Mouse (Mus musculus) liver, embryonic 14.5 days (tissue): Measurements from ENCODE around the gene Pigk. TPM values are rescaled to one million over a fixed set of nuclear protein-coding genes. Genes with fewer than 3 reads are reported as not detected.
"Not testable (repeated sequence)": the region's sequence is repeated elsewhere in the genome, so short reads cannot be mapped to it uniquely, and the experiment has no call there.

Source experiments
- ATAC-seq: fragments of 200-750 bp; cut with Nextera tagmentation; 2 replicates; pipeline ENCODE4 v1.8.0; 2017; ENCODE audit warnings: moderate number of reproducible peaks, mild to moderate bottlenecking, moderate library complexity; ENCODE audit not compliant: insufficient read depth
- DNase-seq, 3 experiments: peaks; one replicate each; pipeline ENCODE4 v3.0.0-alpha.2; 2012 to 2013; ENCODE audit warnings: low read depth in 3 of 3, low spot score in 3 of 3
- H3K27ac ChIP-seq: fragments of 300-500 bp; sonication (generic); 2 replicates; pipeline ENCODE4 v1.5.1; 2014; ENCODE audit warnings: moderate library complexity, mild to moderate bottlenecking, control low read depth, inconsistent platforms
- H3K27me3 ChIP-seq: fragments of 300-500 bp; sonication (generic); 2 replicates; pipeline ENCODE4 v1.6.1; 2014; ENCODE audit warnings: mild to moderate bottlenecking, low read length, moderate library complexity; ENCODE audit not compliant: control insufficient read depth, insufficient read depth
- H3K36me3 ChIP-seq: fragments of 300-500 bp; sonication (generic); replicated peaks from 2 replicates; pipeline ENCODE4 v1.6.1; 2014; ENCODE audit warnings: low read depth; ENCODE audit not compliant: control insufficient read depth, insufficient read depth
- H3K4me1 ChIP-seq, 2 experiments: fragments of 200-500 bp in 1 of 2; fragments of 300-500 bp in 1 of 2; sonication (generic) in 1 of 2; replicated peaks; 2 replicates each; pipeline ENCODE4 v1.6.1; 2012 to 2014; ENCODE audit warnings: antibody characterized with exemption in 1 of 2, inconsistent platforms in 1 of 2, low read length in 1 of 2; ENCODE audit not compliant: control insufficient read depth in 2 of 2, insufficient read depth in 2 of 2
- H3K4me2 ChIP-seq: fragments of 300-500 bp; sonication (generic); 2 replicates; pipeline ENCODE4 v1.6.1; 2014; ENCODE audit warnings: low read depth, mild to moderate bottlenecking, control low read depth, moderate library complexity
- H3K4me3 ChIP-seq, 2 experiments: fragments of 200-500 bp in 1 of 2; fragments of 300-500 bp in 1 of 2; sonication (generic) in 1 of 2; 2 replicates each; pipeline ENCODE4 v1.5.1; 2012 to 2014; ENCODE audit warnings: low read depth in 2 of 2, low read length in 2 of 2, mild to moderate bottlenecking in 2 of 2, control low read depth in 1 of 2, inconsistent platforms in 1 of 2, moderate library complexity in 1 of 2; ENCODE audit not compliant: insufficient read depth in 1 of 2
- H3K9ac ChIP-seq: fragments of 300-500 bp; sonication (generic); replicated peaks from 2 replicates; pipeline ENCODE4 v1.6.1; 2014; ENCODE audit warnings: mild to moderate bottlenecking, control low read depth, moderate library complexity
- H3K9me3 ChIP-seq: fragments of 300-500 bp; sonication (generic); 2 replicates; pipeline ENCODE4 v1.6.1; 2016; ENCODE audit warnings: low read length, mixed read lengths; ENCODE audit not compliant: control insufficient read depth
- CTCF ChIP-seq: IDR thresholded peaks from 2 replicates; pipeline ENCODE4 v1.5.1; 2016; ENCODE audit warnings: antibody characterized with exemption, low read depth, control low read depth
- EP300 ChIP-seq: IDR thresholded peaks from 2 replicates; pipeline ENCODE4 v1.6.1; 2016; ENCODE audit warnings: antibody characterized with exemption, low read depth
- WGBS: fragments of 180-500 bp; shearing (Covaris S2); extraction: QIAGEN DNeasy Blood & Tissue Kit; methylation state at CpG from one replicate; pipeline ENCODE4 v1.1.7; 2014; ENCODE audit not compliant: insufficient replicate concordance; 5-methylcytosine and 5-hydroxymethylcytosine counted together
- polyA plus RNA-seq, 2 experiments: library from polyadenylated mRNA; depleted of rRNA in 1 of 2; stranded (reverse) in 1 of 2; unstranded in 1 of 2; fragments of >200 nt; fragmentation: Nextera tagmentation in 1 of 2; extraction: Ambion mirVana in 1 of 2; gene quantifications; 2 replicates each; pipeline versions ENCODE4 v1.2.1 to v1.2.3; 2012 to 2014

The Pigk gene
- polyA plus RNA-seq, 2 experiments, result 7.9 to 23.3 TPM

DNA sequence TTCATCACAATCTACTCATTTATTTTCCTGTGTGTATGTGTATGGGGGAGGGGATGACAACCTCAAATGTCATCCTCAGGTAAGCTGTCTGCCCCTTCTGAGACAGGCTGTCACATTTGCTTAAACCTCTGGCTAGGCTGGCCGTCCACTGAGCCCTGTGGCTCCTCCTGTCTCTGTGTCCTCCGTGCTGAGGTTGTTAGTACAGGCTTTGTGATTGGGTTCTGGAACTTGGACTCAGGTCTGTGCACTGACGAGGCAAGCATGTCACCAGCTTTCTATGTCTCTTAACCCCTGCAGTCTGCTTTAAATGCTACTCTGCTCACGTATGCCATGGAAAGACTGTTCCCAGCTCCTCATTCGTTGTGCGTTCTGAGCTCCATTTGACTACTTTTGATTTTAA lies 62.5 kb downstream of the Pigk start:
- TF ChIP-seq CTCF (no peak), EP300 (no peak)
- Histone ChIP-seq H3K4me2 (no peak overlapping the region), H3K9ac (no peak overlapping the region), H3K27me3 (no peaks in the 10 kb centered on the region), H3K4me3 (no peak overlapping the region), H3K27ac (no peak overlapping the region), H3K9me3 (no peaks in the 10 kb centered on the region), H3K4me1 (no peaks in the 10 kb centered on the region), H3K36me3 (no peaks in the 10 kb centered on the region)
- 72% methylated on average over 6 of the region's 6 CpGs for WGBS
- ATAC-seq (no peak), DNase-seq (no peak)

- WGBS, result 80% methylated on average over 16 of the region's 16 CpGs
- Histone ChIP-seq H3K4me3 (no peak overlapping the region), H3K4me2 (no peak overlapping the region), H3K36me3 (no peaks in the 10 kb centered on the region), H3K27ac (no peak overlapping the region), H3K9ac (no peak overlapping the region), H3K9me3 (no peaks in the 10 kb centered on the region), H3K4me1 (no peaks in the 10 kb centered on the region), H3K27me3 (no peaks in the 10 kb centered on the region)
- TF ChIP-seq CTCF (no peak), EP300 (no peak)
- ATAC-seq, result 0 out of 2 replicates have a peak, but pooled peaks have one; percentile 20
- DNase-seq, result no peak
Measured at GRCm38 (mm10) chr3:152776872-152777540, 63.1 kb downstream of the Pigk start.

GRCm38 (mm10) chr3:152779819-152780218 lies 65.9 kb downstream of the Pigk start:
- Histone ChIP-seq H3K4me3 (no peak overlapping the region), H3K27ac (no peak overlapping the region), H3K9me3 (no peaks in the 10 kb centered on the region), H3K4me1 (no peaks in the 10 kb centered on the region), H3K27me3 (no peaks in the 10 kb centered on the region), H3K9ac (no peak overlapping the region), H3K4me2 (no peak overlapping the region), H3K36me3 (no peaks in the 10 kb centered on the region)
- no peak for DNase-seq
- ATAC-seq, result no peak
- TF ChIP-seq CTCF (no peak), EP300 (no peak)
- 79% methylated on average over 4 of the region's 4 CpGs for WGBS

- Histone ChIP-seq H3K27ac (no peak overlapping the region), H3K27me3 (no peaks in the 10 kb centered on the region), H3K4me1 (no peaks in the 10 kb centered on the region), H3K9ac (no peak overlapping the region), H3K4me2 (no peak overlapping the region), H3K4me3 (no peak overlapping the region), H3K36me3 (peaks cover 3% of the 10 kb centered on the region; the same call in 1 of the 2 replicates), H3K9me3 (no peaks in the 10 kb centered on the region)
- TF ChIP-seq EP300 (no peak), CTCF (peak; percentile 92)
- DNase-seq (peak in 2 of 3 experiments; percentile 44 to 47), ATAC-seq (peak; percentile 33; the same call in 1 of the 2 replicates)
- 28% methylated on average over 7 of the region's 7 CpGs for WGBS
Measured at GRCm38 (mm10) chr3:152783792-152784191, 69.9 kb downstream of the Pigk start.

DNA sequence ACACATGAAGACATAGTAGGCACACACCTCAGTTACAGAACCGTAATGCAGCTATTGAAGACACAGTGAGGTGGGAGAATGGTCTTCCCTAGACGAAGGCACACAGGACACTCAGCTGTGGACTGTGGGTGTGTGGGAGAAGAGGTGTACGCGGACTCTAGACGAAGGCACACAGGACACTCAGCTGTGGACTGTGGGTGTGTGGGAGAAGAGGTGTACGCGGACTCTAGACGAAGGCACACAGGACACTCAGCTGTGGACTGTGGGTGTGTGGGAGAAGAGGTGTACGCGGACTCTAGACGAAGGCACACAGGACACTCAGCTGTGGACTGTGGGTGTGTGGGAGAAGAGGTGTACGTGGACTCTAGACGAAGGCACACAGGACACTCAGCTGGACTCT lies 70.5 kb downstream of the Pigk start:
- H3K4me1 ChIP-seq, H3K27me3 ChIP-seq, H3K9me3 ChIP-seq, H3K36me3 ChIP-seq, H3K9ac ChIP-seq, H3K4me2 ChIP-seq, H3K4me3 ChIP-seq, DNase-seq, H3K27ac ChIP-seq: not testable (repeated sequence)
- peak; percentile 8; the same call in 1 of the 2 replicates for ATAC-seq
- 77% methylated on average over 8 of the region's 13 CpGs for WGBS

DNA sequence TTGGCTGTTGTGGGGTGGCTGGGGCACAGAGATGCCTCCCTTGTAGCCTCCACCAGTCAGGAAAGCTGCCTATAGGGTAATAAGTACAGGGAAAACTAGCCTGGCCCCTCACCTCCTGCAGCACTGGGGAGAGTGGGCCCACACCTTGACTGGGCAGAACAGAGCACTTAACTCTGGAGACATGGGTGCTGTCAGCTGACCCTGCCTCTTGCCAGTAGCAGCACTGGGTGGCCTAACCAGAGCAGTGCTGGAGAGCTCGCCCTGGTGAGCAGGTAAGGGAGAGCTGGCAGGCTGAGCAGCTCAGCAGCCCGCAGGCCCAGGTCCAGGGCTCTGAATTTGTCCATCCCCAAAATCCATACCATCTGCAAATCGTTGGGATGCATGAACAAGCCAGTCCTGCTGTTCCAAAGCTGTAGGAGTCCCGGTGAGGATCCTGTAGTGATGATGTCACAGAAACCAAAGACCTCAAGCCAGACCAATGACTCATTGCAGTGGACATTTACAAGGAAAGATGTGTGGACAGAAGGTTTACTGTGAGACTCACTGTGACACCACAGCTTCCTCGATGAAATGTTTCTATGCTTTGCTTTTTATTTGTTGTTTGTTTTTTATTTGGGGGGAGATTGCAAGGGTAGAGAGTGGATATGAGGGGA lies 74.5 kb downstream of the Pigk start:
- not testable (repeated sequence) for H3K4me1 ChIP-seq, H3K36me3 ChIP-seq, H3K27ac ChIP-seq, H3K9ac ChIP-seq, H3K4me2 ChIP-seq, H3K27me3 ChIP-seq, DNase-seq, H3K4me3 ChIP-seq, H3K9me3 ChIP-seq, ATAC-seq
- 67% methylated on average over 5 of the region's 5 CpGs for WGBS
